Mouse (Mus musculus): ENCODE measurements around the gene Bex3. TPM values are rescaled to one million over a fixed set of nuclear protein-coding genes. Genes with fewer than 3 reads are reported as not detected.
A peak's percentile ranks its signal among the peaks of the same experiment; 100 is the strongest.

Bex3 gene
- polyA plus RNA-seq, 1 experiment, result 55.0 TPM

- DNase-seq, result no peak
- no peaks in the 10 kb centered on the region for H3K27me3 ChIP-seq (ENCODE audit: control insufficient read depth, insufficient read depth, low read length)
- no peaks in the 10 kb centered on the region for H3K36me3 ChIP-seq (ENCODE audit: control insufficient read depth, insufficient read depth, low read length)
- H3K4me3 ChIP-seq (ENCODE audit: control insufficient read depth, insufficient read depth, low read length), result no peak overlapping the region
- TF ChIP-seq POLR2A (IDR thresholded peaks at IDR 0.05; ENCODE audit: control insufficient read depth, extremely low read depth, insufficient read depth, low read length, poor library complexity), result no peak
- no peak for TF ChIP-seq CTCF (IDR thresholded peaks at IDR 0.05; ENCODE audit: borderline replicate concordance, control insufficient read depth, extremely low read depth, insufficient read depth, low read length, poor library complexity)
- no peak overlapping the region for H3K27ac ChIP-seq (ENCODE audit: control insufficient read depth, insufficient read depth, low read length)
- WGBS, result 61% methylated on average over 3 of the region's 3 CpGs
- H3K4me1 ChIP-seq (replicated peaks; ENCODE audit: control insufficient read depth, insufficient read depth, low read length), result 0 out of 2 replicates have a peak, but pooled peaks cover 2% of the 10 kb centered on the region
Observed at GRCm38 (mm10) chrX:136274542-136274941, 4.5 kb downstream of the Bex3 start.

GRCm38 (mm10) chrX:136275386-136275785 lies 5.3 kb downstream of the Bex3 start:
- no peak for DNase-seq
- H3K36me3 ChIP-seq (ENCODE audit: control insufficient read depth, insufficient read depth, low read length), result no peaks in the 10 kb centered on the region
- H3K27me3 ChIP-seq (ENCODE audit: control insufficient read depth, insufficient read depth, low read length), result no peaks in the 10 kb centered on the region
- H3K27ac ChIP-seq (ENCODE audit: control insufficient read depth, insufficient read depth, low read length), result no peak overlapping the region
- no peak overlapping the region for H3K4me3 ChIP-seq (ENCODE audit: control insufficient read depth, insufficient read depth, low read length)
- TF ChIP-seq CTCF (IDR thresholded peaks at IDR 0.05; ENCODE audit: borderline replicate concordance, control insufficient read depth, extremely low read depth, insufficient read depth, low read length, poor library complexity), result no peak
- no peak for TF ChIP-seq POLR2A (IDR thresholded peaks at IDR 0.05; ENCODE audit: control insufficient read depth, extremely low read depth, insufficient read depth, low read length, poor library complexity)
- 0 out of 2 replicates have a peak, but pooled peaks cover 2% of the 10 kb centered on the region for H3K4me1 ChIP-seq (replicated peaks; ENCODE audit: control insufficient read depth, insufficient read depth, low read length)
- WGBS, result 79% methylated on average over 3 of the region's 3 CpGs

- Histone ChIP-seq H3K36me3 (ENCODE audit: control insufficient read depth, insufficient read depth, low read length) (no peaks in the 10 kb centered on the region), H3K4me3 (ENCODE audit: control insufficient read depth, insufficient read depth, low read length) (no peak overlapping the region), H3K27ac (ENCODE audit: control insufficient read depth, insufficient read depth, low read length) (no peak overlapping the region), H3K27me3 (ENCODE audit: control insufficient read depth, insufficient read depth, low read length) (no peaks in the 10 kb centered on the region), H3K4me1 (replicated peaks; ENCODE audit: control insufficient read depth, insufficient read depth, low read length) (no peaks in the 10 kb centered on the region)
- TF ChIP-seq CTCF (IDR thresholded peaks at IDR 0.05; ENCODE audit: borderline replicate concordance, control insufficient read depth, extremely low read depth, insufficient read depth, low read length, poor library complexity) (no peak), POLR2A (IDR thresholded peaks at IDR 0.05; ENCODE audit: control insufficient read depth, extremely low read depth, insufficient read depth, low read length, poor library complexity) (no peak)
- WGBS, result 94% methylated on average over 7 of the region's 7 CpGs
- no peak for DNase-seq
Observed at GRCm38 (mm10) chrX:136277577-136277976, 7.5 kb downstream of the Bex3 start.

- no peak for DNase-seq
- H3K27me3 ChIP-seq (ENCODE audit: control insufficient read depth, insufficient read depth, low read length), result no peaks in the 10 kb centered on the region
- TF ChIP-seq POLR2A (IDR thresholded peaks at IDR 0.05; ENCODE audit: control insufficient read depth, extremely low read depth, insufficient read depth, low read length, poor library complexity) (no peak), CTCF (IDR thresholded peaks at IDR 0.05; ENCODE audit: borderline replicate concordance, control insufficient read depth, extremely low read depth, insufficient read depth, low read length, poor library complexity) (no peak)
- no peak overlapping the region for H3K4me3 ChIP-seq (ENCODE audit: control insufficient read depth, insufficient read depth, low read length)
- no peaks in the 10 kb centered on the region for H3K36me3 ChIP-seq (ENCODE audit: control insufficient read depth, insufficient read depth, low read length)
- no peaks in the 10 kb centered on the region for H3K4me1 ChIP-seq (replicated peaks; ENCODE audit: control insufficient read depth, insufficient read depth, low read length)
- no peak overlapping the region for H3K27ac ChIP-seq (ENCODE audit: control insufficient read depth, insufficient read depth, low read length)
Observed at GRCm38 (mm10) chrX:136278401-136278800, 8.3 kb downstream of the Bex3 start.

- Histone ChIP-seq H3K36me3 (ENCODE audit: control insufficient read depth, insufficient read depth, low read length) (no peaks in the 10 kb centered on the region), H3K27ac (ENCODE audit: control insufficient read depth, insufficient read depth, low read length) (no peak overlapping the region), H3K4me1 (replicated peaks; ENCODE audit: control insufficient read depth, insufficient read depth, low read length) (no peaks in the 10 kb centered on the region), H3K4me3 (ENCODE audit: control insufficient read depth, insufficient read depth, low read length) (no peak overlapping the region), H3K27me3 (ENCODE audit: control insufficient read depth, insufficient read depth, low read length) (no peaks in the 10 kb centered on the region)
- no peak for DNase-seq
- no peak for TF ChIP-seq CTCF (IDR thresholded peaks at IDR 0.05; ENCODE audit: borderline replicate concordance, control insufficient read depth, extremely low read depth, insufficient read depth, low read length, poor library complexity)
- no peak for TF ChIP-seq POLR2A (IDR thresholded peaks at IDR 0.05; ENCODE audit: control insufficient read depth, extremely low read depth, insufficient read depth, low read length, poor library complexity)
- WGBS, result 97% methylated on average over 5 of the region's 5 CpGs
Observed at GRCm38 (mm10) chrX:136279410-136279809, 9.4 kb downstream of the Bex3 start.

- TF ChIP-seq CTCF (IDR thresholded peaks at IDR 0.05; ENCODE audit: borderline replicate concordance, control insufficient read depth, extremely low read depth, insufficient read depth, low read length, poor library complexity) (no peak), POLR2A (IDR thresholded peaks at IDR 0.05; ENCODE audit: control insufficient read depth, extremely low read depth, insufficient read depth, low read length, poor library complexity) (no peak)
- 56% methylated on average over 8 of the region's 8 CpGs for WGBS
- H3K4me1 ChIP-seq (replicated peaks; ENCODE audit: control insufficient read depth, insufficient read depth, low read length), result no peaks in the 10 kb centered on the region
Observed at GRCm38 (mm10) chrX:136290817-136291281, 20.8 kb downstream of the Bex3 start.

GRCm38 (mm10) chrX:136304295-136304694 lies 34.2 kb downstream of the Bex3 start:
- H3K27ac ChIP-seq (ENCODE audit: control insufficient read depth, insufficient read depth, low read length), result no peak overlapping the region
- DNase-seq, result peak; percentile 22
- H3K4me1 ChIP-seq (replicated peaks; ENCODE audit: control insufficient read depth, insufficient read depth, low read length), result no peaks in the 10 kb centered on the region

More at GRCm38 (mm10) chrX:136290817-136291281, 20.8 kb downstream of the Bex3 start:
- Histone ChIP-seq H3K27me3 (ENCODE audit: control insufficient read depth, insufficient read depth, low read length) (no peaks in the 10 kb centered on the region), H3K27ac (ENCODE audit: control insufficient read depth, insufficient read depth, low read length) (no peak overlapping the region), H3K36me3 (ENCODE audit: control insufficient read depth, insufficient read depth, low read length) (no peaks in the 10 kb centered on the region), H3K4me3 (ENCODE audit: control insufficient read depth, insufficient read depth, low read length) (no peak overlapping the region)
- no peak for DNase-seq

More at GRCm38 (mm10) chrX:136304295-136304694, 34.2 kb downstream of the Bex3 start:
- TF ChIP-seq CTCF (IDR thresholded peaks at IDR 0.05; ENCODE audit: borderline replicate concordance, control insufficient read depth, extremely low read depth, insufficient read depth, low read length, poor library complexity) (no peak), POLR2A (IDR thresholded peaks at IDR 0.05; ENCODE audit: control insufficient read depth, extremely low read depth, insufficient read depth, low read length, poor library complexity) (no peak)
- Histone ChIP-seq H3K4me3 (ENCODE audit: control insufficient read depth, insufficient read depth, low read length) (no peak overlapping the region), H3K36me3 (ENCODE audit: control insufficient read depth, insufficient read depth, low read length) (no peaks in the 10 kb centered on the region), H3K27me3 (ENCODE audit: control insufficient read depth, insufficient read depth, low read length) (no peaks in the 10 kb centered on the region)

All from thymus, adult 2 months (tissue).